Mouse (Mus musculus) cerebellum, adult 2 months (tissue): ENCODE results near the gene Sec22b.

Experiments used
- CTCF ChIP-seq: fragments of 200-500 bp; IDR thresholded peaks from 2 replicates; pipeline ENCODE4 v1.5.1; 2011; ENCODE audit warnings: low read depth, mild to moderate bottlenecking, control low read depth, low read length, moderate library complexity, borderline replicate concordance; ENCODE audit not compliant: insufficient read depth
- POLR2A ChIP-seq: fragments of 200-500 bp; IDR thresholded peaks from 2 replicates; pipeline ENCODE4 v1.6.1; 2011; ENCODE audit warnings: low read length, control low read depth, borderline replicate concordance; ENCODE audit not compliant: insufficient read depth

DNA sequence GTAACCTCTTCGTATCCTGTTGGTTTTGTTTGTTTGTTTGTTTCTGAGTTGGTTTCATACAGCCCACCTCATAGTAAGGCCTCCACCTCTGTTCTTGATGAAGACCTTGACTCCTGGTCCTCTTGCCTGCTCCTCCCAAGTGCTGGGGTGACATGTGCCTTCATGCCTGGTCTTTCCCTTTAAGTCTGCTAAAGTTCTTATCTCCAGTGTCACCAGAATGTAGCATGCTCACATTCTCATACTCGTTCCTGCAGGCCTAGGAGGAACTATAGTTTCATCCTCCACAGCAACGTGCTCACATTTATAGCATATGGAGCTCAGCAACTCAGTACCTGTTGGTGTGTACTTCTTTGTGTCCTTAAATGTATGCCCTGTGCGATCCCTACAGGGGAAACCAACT lies 26.3 kb downstream of the Sec22b start:
- no peak for TF ChIP-seq POLR2A
- TF ChIP-seq CTCF, result no peak
